Mouse (Mus musculus): Measurements from ENCODE around the gene Trappc11. TPM values are rescaled to one million over a fixed set of nuclear protein-coding genes. Genes with fewer than 3 reads are reported as not detected.
"Not testable (repeated sequence)": the region's sequence is repeated elsewhere in the genome, so short reads cannot be mapped to it uniquely, and the experiment has no call there.

The Trappc11 gene
- total RNA-seq, 2 experiments from 2014 or later = 23.4 to 25.9 TPM

DNA sequence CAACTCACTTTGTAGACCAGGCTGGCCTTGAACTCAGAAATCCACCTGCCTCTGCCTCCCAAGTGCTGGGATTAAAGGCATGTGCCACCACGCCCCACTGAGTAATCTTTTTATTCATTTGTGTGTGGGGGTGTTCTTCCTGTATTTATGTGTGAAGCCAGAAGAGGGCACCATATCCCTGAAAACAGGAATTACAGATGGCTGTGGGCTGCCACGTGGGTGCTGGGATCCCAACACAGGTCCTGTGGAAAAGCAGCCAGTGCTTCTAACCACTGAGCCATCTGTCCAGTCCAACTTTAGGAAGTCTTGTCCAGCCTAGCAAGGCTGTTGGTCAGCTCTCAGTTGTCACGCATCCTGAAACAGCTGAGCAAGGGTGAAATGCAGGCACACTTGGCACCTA lies 46.0 kb downstream of the Trappc11 start:
- DNase-seq = no peak
- intact Hi-C loops (cut with DNase I) = no loop called here

DNA sequence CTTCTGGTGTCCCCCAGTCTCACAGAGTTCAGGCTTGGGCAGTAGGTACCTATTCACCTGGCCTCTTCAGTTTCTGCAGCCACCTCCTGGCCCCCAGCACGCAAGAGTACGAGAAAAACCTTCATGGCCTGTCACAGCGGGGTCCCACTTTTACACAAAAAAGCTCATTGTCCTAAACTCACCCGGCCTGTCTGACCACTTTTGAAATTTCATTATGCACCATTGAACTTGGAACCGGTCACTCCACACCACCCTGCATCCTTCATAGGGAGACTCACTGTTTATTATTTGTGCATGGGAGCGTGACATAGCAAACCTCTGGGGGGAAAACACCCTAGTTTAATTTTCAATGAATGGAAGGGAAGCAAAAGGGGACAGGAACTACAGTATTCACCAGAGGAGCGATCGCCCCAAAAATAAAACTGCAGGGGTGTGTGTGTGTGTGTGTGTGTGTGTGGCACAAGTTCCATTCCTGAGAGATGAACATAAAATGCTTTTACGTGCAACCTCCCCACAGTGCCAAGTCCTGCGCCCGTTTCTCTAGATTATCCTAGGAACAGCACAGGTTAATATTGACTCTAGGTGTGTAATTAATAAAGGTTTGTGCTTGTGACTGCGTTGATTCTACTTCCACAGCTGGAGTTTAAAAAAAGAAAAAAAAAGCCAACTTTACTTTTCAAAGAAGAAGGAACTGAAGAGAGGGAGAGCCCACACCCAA lies 50.8 kb downstream of the Trappc11 start:
- intact Hi-C loops (cut with DNase I) = no loop called here

DNA sequence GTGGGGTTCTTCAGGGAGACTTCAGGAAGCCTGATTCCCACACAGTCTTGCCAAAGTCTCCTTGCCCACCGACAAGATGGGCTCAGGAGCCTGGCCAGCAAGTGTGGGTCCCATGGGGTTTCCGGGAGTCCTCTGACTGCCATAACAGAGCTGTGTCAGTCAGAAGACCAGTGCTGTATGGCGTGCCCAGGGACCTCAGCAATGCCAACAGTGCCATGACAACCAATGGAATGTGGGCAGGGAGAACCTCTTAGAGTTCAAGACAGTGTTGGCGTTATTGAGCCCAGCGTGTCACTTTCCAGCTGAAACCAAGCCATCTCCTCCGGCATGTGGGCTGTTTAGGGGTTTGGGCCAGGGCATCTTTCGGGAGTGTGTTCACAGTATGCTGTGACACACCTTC lies 53.2 kb downstream of the Trappc11 start:
- intact Hi-C loops (cut with DNase I) = no loop called here

More for the DNA sequence above, 50.8 kb downstream of the Trappc11 start:
- DNase-seq = no peak

DNA sequence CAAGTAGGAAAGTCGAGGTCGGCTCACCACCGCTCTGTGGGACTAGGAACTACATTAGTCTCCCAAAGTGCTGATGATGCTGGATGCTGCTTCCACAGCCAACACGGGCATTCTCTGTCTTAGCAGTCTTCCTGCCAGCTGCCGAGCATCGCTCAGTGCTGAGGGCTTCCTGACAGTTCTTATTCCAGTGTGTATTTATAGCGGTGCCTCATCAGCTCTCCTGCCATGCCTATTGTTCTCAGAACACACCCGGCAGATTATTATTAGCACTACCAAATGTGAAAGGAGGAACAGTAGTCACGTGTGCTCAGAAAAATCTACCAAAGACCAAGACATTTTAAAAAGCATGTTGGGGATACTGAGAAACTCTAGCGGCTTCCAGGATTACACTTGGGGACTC lies 71.6 kb downstream of the Trappc11 start:
- peak; percentile 52 to 71 for DNase-seq
- intact Hi-C loops (cut with DNase I) = no loop called here

More for the DNA sequence above, 53.2 kb downstream of the Trappc11 start:
- DNase-seq = no peak

DNA sequence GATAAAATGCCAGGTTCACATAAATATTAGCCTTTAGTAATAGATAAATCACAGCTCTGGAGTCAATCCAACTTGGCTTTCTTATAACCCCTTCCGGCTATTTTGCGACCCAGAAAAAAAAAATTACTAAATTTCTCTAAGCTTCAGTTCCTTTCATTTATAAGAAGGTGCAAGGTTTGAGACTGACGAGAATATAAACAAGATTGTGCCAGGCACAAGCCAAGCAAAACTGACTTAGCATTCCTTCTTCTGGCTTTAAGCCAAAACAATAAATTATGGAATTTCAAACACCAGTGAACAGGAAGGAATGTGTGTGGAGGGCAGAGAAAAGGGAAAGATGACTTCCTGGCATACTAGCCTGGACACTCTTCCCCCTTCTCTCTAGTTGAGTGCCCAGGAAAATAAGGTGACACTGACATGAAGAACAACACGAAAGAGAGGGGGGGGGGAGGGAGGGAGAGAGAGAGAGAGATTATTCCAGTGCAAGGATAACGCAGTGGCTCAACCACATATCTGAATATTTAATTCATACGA lies 74.0 kb downstream of the Trappc11 start:
- DNase-seq = no peak
- intact Hi-C loops (cut with DNase I) = no loop called here

DNA sequence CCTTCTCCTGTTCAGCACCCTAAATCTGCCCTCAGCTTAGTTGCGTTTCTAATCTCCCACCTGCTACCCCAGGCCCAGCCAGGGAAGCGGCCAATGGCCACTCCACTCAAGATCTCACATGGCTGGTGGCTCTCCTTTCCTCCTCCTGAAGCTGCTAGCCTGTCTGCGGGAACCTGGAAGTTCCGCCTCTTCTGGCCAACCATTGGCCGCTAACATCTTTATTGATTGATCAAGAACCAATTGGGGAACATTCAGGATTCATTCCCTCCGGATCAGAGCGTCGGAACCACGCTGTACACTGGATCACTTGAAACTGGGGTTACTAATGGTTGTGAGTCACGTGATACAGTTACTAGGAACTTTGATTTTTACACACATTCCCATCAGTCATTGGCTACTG lies 74.7 kb downstream of the Trappc11 start:
- intact Hi-C loops (cut with DNase I) = no loop called here
- DNase-seq = no peak

DNA sequence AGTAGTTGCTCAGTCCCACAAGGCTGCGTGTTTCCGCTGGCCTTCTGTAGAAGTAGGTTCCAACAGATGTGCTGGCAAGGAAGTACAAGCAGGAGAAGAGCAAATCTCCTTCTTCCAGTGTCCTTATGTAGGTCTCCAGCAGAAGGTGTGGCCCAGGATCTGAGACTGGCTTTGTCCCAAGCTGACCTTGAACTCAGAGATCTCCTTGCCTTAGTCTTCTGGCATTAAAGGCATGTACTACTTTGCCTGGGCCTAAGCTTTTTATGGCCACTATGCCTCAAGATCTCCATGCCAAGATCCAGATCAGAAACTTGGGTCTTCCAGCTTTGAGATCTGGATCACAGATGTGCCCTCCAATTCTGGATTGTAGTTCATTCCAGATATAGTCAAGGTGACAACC lies 84.1 kb downstream of the Trappc11 start:
- intact Hi-C loops (cut with DNase I); DNase-seq: not testable (repeated sequence)

DNA sequence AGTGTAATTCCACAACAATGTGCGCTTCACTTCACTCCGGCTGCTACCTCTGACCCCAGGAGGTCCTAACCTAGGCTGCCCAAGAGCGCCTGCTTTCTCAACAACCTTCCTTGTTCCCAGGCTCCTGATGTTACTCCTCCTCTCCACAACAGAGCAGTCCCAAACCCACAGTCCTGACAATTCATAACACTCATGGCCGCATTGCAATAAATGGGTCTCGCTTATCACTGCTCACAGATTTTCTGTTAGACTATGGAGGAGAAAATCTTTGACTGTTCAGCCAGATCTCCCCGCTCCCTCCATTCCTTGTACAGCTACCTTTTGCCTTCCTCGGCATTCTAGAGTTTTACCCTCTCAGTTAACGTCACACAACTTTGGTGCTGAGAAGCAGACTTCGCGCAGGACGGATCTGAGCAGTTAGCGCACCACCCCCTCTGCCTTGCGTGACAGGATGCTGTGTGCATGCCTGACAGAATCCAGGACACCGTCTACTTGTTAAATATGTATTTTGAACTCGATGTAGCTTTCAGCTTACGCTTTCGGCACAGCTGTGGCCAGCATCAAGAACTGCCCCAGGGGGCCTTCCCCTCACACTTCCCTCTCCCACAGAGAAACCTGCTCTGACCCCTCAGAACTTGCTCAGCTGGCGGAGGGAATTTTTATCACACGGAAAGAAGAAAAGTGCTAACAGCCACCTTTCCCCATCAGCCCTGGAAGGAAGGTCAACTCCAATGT lies 86.8 kb downstream of the Trappc11 start, which contains the start of gene Stox2:
Stox2 (minus strand) TSS at position 51 of the 735 bp plus-strand sequence.
- DNase-seq = no peak
- intact Hi-C loops (cut with DNase I) = no loop called here

Other genes starting within 250 kb of the Trappc11 start
- gene Stox2, start 87.1 kb downstream of the Trappc11 start, total RNA-seq (2021) = 10 to 100 TPM; 23.5 to 24.2 TPM
- gene Rwdd4a, start 194 bp upstream of the Trappc11 start, total RNA-seq (2021) = 10 to 100 TPM; 48.0 to 52.0 TPM
- gene Ing2, start 142.1 kb upstream of the Trappc11 start, total RNA-seq (2021) = 10 to 100 TPM; 10.5 to 11.6 TPM
- 10 to 100 TPM in 1 of 2 experiments, 1 to 10 TPM in 1; 8.8 to 11.9 TPM for gene Cdkn2aip, start 180.5 kb upstream of the Trappc11 start, total RNA-seq (2021)

All from heart, postnatal 10 days (tissue).